Mouse (Mus musculus) brain, embryonic 18.5 days (tissue): ENCODE data around the gene Stam2.

Source experiments
- DNase-seq: peaks from one replicate; pipeline ENCODE4 v3.0.0-alpha.2; 2012; ENCODE audit warnings: low read depth, low spot score

Stam2 gene

GRCm38 (mm10) chr2:52730891-52731290, 11.2 kb downstream of the Stam2 start:
- no peak for DNase-seq

GRCm38 (mm10) chr2:52720231-52721025, 21.7 kb downstream of the Stam2 start:
- no peak for DNase-seq

- DNase-seq: no peak
Measured at GRCm38 (mm10) chr2:52717076-52717475, 25.0 kb downstream of the Stam2 start.

- DNase-seq: no peak
Measured at GRCm38 (mm10) chr2:52715538-52715937, 26.5 kb downstream of the Stam2 start.

- DNase-seq: no peak
Measured at GRCm38 (mm10) chr2:52714111-52714510, 28.0 kb downstream of the Stam2 start.

GRCm38 (mm10) chr2:52710804-52711203, 31.3 kb downstream of the Stam2 start:
- no peak for DNase-seq

- no peak for DNase-seq
Measured at GRCm38 (mm10) chr2:52709417-52709816, 32.7 kb downstream of the Stam2 start.

GRCm38 (mm10) chr2:52701368-52702036, 40.6 kb downstream of the Stam2 start:
- DNase-seq: no peak

GRCm38 (mm10) chr2:52700352-52700751, 41.7 kb downstream of the Stam2 start:
- no peak for DNase-seq

GRCm38 (mm10) chr2:52694604-52695003, 47.5 kb downstream of the Stam2 start:
- no peak for DNase-seq

- no peak for DNase-seq
Measured at GRCm38 (mm10) chr2:52691745-52692144, 50.3 kb downstream of the Stam2 start.

GRCm38 (mm10) chr2:52686601-52687000, 55.5 kb downstream of the Stam2 start:
- no peak for DNase-seq

- no peak for DNase-seq
Measured at GRCm38 (mm10) chr2:52677589-52677988, 64.5 kb downstream of the Stam2 start.

- no peak for DNase-seq
Measured at GRCm38 (mm10) chr2:52676913-52677303, 65.2 kb downstream of the Stam2 start.

- peak; percentile 26 for DNase-seq
Measured at GRCm38 (mm10) chr2:52676023-52676912, 65.8 kb downstream of the Stam2 start, which contains the start of gene Cacnb4. TSS of gene Cacnb4 (minus strand) at chr2:52676831.

GRCm38 (mm10) chr2:52675278-52675987, 66.6 kb downstream of the Stam2 start:
- DNase-seq: no peak

GRCm38 (mm10) chr2:52674886-52675277, 67.2 kb downstream of the Stam2 start:
- DNase-seq: no peak

- DNase-seq: no peak
Measured at GRCm38 (mm10) chr2:52673172-52673571, 68.9 kb downstream of the Stam2 start.

- DNase-seq: no peak
Measured at GRCm38 (mm10) chr2:52670733-52671132, 71.3 kb downstream of the Stam2 start.

GRCm38 (mm10) chr2:52668480-52668879, 73.6 kb downstream of the Stam2 start:
- DNase-seq: no peak

GRCm38 (mm10) chr2:52656722-52657121, 85.4 kb downstream of the Stam2 start:
- no peak for DNase-seq
